Mouse (Mus musculus): Measurements from ENCODE around the gene Gm21988.

- no peak for TF ChIP-seq CTCF (IDR thresholded peaks at IDR 0.05; ENCODE audit: borderline replicate concordance, insufficient read depth, low read depth, low read length)
- no peak for TF ChIP-seq POLR2A (IDR thresholded peaks at IDR 0.05; ENCODE audit: borderline replicate concordance, insufficient read depth, low read length)
These were observed 46.1 kb upstream of the Gm21988 start for GRCm38 (mm10) chr11:70285686-70286085.
